Mouse (Mus musculus) thymus, adult 18-20 months (tissue): ENCODE results near the gene Tmem141.
A peak's percentile ranks its signal among the peaks of the same experiment; 100 is the strongest.

Experiments
- DNase-seq, 2 experiments: peaks; one replicate each; pipeline ENCODE4 v3.0.0; 2022; ENCODE audit warnings: mixed read lengths in 2 of 2

Gene Tmem141

DNA sequence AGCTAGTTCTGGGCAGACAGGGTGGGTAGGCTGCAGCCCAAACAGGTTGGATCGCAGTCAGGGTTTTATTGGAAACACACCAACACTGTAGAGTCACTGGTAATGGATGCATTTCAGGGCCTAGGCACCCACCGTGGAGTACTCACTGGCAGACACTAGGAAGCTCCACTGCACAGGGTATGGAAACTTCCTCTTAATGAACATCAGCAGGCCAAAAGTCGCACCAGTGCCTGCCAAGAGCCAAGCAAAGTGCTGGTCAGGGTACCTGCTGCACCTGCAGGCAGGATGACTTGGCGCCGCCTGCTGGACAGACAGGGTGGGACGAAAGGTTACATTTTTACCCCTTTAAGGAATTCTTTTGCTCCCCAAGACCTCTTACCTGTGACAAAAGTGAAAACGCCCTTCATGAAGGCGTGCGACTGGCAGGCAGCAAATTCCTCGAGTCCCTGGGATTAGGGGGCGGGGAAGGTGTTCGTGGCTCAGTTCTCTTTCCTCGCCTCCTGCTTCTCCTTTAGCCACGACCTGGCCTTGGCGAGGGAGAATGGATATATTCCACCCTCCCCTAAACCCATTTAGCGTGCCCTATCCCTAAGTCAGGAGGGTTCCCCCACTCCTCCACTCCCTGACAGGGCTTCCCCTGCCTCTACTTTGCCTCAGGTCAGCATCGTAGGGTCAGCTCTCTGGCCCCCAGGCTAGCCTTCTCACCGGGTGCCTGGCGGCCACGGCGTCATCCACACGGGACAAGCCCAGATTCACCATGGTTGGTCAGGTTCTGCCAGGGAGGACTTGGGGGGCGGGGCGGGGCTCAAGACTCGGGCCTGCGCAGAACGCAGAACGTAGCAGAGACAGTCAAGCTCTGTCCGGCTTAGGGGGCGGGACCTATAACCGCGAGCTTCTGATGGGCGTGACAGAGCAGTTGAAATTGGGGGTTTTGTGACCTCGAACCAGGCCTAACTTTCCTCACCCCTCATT is at the start of gene Tmem141:
Tmem141 (minus strand) TSS at position 777 of the 972 bp plus-strand sequence.
- DNase-seq: peak; percentile 26 to 27

DNA sequence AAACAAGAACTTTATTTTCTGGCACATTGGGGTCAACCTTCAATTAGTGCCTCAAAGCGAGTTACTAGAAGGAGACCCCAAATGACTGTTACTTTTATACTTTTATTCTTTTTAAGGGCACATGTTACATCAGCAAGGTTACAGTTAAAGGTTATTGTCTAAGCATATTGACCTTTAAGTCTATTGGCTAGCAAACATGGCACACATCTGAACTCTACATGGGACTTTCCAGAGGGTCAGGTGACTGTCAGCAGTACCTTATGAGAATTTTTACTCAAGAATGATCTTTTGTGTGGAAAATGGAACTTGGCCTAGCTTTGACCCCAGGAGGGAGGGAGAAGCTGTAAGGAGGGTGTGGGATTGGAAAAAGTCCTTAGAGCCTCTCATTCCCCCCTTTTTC is 44.7 kb upstream of the Tmem141 start:
- DNase-seq: no peak

DNA sequence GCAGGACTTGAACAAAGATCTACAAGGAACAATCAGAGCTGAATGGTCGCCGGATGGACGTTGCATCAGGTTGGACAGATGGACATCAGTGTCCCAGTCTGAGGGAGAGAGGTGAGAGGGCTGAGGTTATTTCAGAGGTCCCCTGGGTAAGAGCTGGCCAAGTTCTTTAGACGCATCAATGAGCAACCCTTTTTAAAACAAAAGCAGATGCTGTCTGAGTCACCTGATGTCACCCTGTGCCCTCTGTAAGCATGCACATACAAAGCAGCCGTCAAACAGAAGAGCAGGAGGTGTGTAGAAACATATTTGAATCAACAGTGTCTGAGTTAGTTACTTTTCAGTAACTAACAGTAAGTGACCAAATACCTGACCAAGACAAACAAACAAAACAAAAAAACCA is 42.3 kb upstream of the Tmem141 start:
- DNase-seq: no peak

DNA sequence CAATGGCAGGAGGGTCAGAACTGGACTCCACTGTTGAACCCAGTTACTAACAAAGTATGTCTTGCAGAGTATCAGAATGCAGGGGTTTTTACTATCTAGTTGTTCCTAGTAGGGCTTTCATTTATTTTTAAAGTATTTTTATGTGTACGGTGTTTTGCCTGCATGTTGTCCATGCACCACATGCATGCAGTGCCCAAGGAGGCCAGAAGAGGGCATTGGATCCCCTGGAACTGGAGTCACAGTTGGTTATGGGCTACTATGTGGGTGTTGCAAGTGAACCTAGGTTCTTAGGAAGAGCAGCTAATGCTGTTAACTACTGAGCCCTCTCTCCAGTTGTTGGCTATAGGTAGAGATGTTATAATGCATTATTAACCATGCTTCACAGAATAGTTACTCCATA is 41.7 kb upstream of the Tmem141 start:
- DNase-seq: peak in 1 of 2 experiments; percentile 44

DNA sequence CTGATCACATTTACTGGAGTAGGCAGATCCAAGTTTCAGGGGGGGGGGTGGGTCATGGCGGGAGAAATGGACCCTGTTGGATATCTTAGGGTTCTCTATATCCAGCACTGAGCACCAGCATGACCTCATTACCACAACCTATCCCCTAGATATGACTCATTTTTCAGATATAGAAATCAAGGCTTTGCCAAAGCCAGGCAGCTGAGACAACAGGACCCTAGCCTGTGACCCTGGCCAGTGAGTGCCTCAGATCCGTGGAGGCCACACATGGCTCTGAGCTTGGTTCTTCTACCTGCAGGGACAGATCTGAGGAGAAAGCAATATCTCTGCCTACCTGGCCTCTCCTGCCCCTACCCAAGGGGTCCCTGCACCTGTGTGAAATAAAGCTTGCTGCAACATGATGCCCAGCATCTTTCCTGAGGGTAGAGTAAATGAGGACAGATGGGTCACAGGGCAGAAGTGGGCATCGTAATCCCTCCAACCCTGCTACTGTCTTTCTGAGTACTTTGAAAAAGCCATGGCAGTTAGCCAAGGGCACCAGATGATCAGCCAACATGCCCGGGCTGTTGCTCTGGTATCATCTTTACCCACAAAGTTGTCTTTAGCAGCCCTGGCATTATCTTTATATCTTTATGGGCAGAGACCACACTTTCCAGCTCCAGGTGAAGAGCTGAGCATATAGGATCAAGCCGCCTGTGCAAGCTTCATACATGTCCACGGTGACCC is 39.6 kb upstream of the Tmem141 start:
- DNase-seq: no peak

DNA sequence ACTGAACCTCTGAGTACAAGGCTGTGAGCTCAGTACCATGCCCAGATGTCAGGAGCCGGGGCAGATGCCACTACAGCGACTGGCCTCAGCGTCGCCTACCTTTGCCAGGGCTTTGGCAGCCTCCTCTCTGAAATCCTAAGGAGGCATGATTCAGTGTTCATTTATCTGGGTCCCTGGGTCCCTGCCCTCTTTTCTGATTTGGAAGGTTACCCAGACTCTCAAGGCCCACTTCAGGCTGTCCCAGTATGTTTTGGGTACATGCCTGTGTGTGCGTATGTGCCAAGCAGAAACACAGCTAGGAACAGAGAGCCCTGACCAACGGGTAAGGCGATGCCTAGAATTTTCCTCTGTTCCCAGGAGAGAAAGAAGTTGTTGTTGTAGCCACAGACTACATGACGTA is 38.5 kb upstream of the Tmem141 start:
- DNase-seq: no peak

DNA sequence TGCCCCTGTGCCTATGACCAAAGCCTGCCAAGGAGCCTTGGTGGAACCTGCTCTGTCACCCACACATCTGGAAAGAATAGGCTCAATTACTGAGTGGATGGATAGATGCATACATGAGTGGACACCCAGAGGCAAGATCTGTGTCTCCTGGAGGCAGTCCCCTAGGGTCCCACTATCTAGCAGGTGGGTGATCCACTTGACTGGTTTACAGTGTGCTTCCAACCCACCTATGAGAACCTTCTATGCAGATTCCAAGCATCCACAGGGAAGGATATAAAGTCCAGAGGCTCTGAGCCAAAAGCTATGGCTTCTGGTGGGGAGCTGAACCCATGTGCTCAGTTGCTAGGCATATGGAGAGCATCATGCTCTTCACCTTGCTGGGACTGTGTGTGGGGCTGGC is 35.8 kb upstream of the Tmem141 start, which contains the start of gene Lcn5:
Lcn5 (plus strand) TSS at position 301 of the 400 bp plus-strand sequence.
- no peak for DNase-seq

DNA sequence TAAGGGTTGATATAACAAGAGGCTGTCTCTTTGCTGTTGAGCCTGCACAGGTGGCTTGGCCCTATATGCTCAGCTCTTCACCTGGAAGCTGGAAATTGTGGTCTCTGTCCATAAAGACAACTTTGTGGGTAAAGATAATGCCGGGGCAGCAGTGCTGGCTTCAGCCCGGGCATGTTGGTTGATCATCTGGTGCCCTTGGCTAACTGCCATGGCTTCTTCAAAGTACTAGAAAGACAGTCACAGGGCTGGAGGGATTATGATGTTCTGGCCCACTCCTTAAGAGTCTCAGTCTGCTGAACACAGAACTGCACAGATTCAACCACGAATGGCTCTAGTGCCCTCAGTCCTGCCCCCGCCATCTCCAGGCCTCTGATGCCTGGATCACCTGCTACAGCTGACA is 35.4 kb upstream of the Tmem141 start:
- DNase-seq: no peak

DNA sequence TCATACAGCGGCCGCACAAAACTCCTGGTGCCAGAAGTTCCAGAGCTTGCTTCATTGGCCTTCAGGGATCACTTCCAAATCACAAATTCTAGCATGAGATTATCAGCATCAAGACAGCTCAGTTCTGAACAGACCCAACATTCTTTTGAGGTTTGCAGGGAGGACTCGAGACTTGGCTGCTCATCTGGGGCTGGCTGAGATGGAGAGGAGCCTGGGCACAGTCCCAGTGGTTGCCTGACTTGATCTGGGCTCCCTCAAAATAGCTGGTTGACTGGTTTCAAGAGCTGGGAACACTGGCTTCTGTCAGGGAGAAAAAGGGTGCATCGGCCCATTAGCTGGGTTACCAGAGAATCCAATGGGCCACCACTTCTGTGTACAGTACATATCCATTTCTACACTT is 34.9 kb upstream of the Tmem141 start:
- no peak for DNase-seq

DNA sequence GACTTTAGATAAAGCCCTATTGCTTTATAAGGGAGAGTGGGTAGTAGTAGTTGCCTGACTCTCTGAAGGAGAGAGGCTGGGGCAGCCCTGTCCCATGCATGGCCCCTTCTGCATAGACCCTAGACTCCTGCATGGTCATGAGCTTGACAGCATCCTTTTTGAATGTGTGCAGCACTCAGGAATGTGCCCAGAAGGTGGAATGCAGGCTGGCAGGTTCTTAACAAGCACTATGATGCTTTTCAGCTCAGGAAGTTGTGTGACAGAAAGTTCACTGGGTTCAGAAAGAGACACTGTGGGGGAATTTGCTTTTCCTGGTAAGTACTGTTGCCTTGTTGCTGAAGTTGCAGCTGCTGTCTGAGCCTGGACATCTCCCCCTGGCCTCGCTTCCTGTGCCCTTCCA is 32.7 kb upstream of the Tmem141 start:
- DNase-seq: no peak

DNA sequence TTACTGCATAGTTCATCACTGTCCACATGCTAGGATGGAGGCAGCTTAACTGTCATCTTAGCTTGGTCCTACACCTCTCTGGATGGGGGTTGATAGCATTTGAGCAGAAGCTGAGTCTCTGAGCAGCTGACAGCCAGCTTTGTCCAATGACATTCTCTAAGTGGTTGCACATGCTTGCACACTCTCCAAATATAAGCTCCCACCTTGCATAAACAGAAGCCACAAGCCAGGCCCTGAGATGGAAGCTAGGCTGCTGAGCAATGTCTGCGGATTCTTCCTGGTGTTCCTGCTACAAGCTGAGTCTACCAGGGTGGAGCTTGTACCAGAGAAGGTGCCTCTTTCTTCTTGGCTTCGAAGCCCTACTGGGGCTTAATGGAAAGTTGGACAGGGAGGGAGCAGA is 31.1 kb upstream of the Tmem141 start, which contains the start of gene Lcn8:
Lcn8 (plus strand) TSS at position 219 of the 400 bp plus-strand sequence.
- no peak for DNase-seq

DNA sequence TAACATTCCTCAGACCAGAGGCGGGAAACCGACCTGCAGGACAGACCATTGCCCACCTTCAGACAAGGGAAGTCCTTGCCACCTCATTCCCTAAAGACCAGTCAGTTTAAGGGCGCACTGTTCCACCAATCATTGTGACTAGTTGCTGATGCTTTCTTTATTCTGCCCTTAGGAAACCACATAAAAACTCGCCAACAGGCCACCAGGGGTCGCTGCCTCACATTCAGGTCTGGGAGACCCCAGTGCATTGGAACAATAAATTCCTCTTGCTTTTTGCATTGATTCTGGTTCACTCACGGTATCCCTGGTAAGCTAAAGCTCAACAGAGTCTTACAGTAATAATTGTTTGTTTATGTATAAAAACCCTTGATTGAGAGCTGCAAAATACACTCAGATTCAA is 18.1 kb upstream of the Tmem141 start:
- DNase-seq: no peak

DNA sequence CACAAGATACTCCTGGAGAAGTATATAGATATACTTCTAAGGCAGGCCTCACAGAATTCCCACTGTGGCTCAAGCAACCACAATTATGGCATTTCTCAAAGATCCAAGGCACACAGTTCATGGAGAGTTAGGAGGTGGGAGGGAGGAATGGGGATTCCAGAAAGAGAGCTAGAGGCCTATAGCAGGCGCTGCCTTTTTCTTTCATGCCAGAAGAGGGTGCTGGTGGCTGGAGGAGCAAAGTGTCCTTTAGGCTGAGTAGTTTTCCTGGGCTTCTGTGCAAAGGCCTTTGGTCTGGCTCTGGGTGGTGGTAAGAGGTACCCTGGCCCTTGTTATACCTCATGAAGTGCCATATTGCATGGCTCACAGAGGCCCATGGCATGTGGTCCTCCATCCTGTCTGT is 12.2 kb upstream of the Tmem141 start:
- no peak for DNase-seq

DNA sequence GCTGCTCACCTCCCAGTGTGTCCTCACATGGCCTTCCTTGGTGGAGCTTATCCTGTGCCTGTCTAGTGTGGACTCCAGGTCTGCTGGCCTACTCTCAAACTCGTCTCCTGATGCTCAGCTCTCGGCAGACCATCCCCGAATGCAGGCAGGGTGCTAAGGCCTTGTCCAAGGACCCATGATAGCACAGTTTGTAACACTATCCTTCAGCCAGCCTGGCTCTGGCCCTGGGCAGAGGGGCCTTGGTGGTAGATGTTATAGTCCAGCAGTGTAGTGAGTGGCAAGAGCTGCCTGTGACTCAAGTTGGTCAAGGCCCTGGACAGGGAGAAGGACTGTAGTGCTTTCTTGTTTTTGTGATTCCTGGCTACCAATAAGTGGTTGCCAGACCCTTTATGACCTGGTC is 11.8 kb upstream of the Tmem141 start:
- DNase-seq: no peak

DNA sequence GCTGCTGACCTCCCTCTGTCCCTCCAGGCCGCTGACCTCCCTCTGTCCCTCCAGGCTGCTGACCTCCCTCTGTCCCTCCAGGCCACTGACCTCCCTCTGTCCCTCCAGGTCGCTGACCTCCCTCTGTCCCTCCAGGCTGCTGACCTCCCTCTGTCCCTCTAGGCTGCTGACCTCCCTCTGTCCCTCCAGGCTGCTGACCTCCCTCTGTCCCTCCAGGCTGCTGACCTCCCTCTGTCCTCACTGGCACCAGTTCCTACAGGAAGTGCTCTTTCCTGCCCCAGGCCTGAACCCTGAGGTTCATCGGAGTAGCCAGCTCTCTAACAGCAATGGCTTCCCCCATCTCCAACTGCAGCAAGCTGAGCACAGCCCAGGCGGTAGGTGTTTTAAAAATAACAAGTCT is 6.9 kb upstream of the Tmem141 start:
- DNase-seq: no peak

DNA sequence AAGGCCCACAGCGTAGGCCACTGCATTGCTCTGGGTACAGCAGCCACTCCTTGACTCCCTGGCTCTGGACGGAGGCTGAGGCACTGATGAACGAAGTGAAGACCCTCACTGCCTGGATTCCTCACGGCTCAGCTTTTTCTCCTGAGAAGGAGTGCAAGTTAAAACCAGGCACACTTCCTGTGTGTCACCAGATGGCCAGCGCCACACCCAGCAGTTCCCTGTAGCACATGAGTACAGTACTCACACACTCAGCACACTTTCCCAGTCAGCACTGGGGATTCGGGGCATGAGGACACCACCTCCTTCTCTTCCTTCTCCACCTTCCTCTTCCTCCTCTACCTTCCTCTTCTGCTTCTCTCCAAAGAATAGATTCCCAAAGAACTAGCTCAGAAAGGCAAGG is 6.0 kb upstream of the Tmem141 start, which contains the start of gene Fcna:
Fcna (minus strand) TSS at position 220 of the 400 bp plus-strand sequence.
- no peak for DNase-seq

DNA sequence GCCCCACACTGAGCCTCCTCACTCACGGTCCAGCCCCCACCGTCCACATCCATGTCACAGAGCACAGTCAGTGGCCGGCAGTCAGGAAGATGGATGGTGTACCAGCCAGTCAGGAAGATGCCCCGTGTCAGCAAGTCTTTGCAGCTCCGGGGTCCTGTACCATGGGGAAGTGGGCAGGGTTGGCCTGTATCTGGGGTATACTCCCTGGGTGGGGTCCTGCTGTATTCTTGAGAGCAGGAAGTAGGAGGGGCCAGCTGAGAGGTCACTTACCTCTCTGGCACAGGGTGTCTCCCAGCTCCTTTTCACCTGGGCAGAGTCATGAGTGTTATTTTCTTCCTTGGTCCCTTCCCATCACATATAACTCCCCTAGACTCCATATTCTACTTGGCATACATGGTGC is 4.2 kb upstream of the Tmem141 start:
- DNase-seq: no peak

DNA sequence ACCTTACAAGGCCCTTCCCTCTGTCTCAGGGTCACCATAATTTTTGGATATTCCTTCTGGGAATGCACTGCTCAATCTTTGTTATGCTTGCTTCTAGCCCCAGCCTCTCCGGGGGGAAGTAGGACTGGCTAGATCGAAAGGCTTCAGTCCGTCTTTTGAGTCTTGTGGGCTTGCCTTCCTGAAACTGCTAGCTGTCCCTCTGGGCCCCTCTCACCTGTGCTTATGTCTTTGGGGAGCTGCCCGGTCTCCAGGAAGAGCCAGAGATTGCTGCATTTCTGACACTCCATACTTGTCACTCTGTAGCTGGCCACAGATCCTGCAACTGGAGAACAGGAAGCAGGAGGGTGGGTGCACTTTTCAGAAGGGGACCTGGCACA is 965 bp downstream of the Tmem141 start:
- DNase-seq: no peak

DNA sequence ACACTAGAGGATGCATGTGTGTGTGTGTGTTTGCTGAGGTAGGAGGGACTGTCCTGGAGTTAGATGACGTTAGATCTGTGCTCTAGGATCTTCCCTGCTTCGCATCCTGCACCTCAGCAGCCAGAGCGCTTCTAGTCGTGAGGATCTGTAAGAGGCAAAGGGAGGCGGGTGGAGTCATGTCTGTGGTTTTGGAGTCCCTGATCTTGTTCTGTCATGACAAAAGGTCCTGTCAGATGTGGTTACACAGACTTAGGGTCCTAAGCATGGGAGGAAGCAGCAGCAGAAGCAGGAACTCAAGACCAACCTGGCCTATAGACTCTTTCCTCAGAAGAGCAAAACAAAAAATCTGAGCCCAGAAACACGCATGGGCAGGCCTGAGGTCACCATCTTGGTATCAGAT is 1.4 kb downstream of the Tmem141 start:
- DNase-seq: no peak

DNA sequence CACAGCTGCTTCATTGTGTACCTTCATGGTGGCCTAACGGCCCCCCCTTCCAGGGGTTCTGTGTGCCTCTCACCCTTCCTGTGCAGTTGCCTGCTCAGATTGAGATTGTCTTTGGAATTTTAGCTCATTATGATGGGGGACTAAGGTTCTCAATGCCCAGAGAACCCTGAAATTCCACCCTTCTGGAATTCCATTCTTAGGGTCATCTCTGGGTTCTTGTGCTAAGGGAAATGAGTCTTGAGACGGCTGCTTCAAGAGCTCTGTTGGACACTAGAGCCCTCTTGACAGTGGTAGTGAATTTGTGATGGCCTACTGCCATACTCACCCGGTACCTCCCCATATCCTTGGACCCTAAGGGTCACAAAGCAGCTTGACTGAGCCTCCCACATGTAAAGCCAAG is 4.2 kb downstream of the Tmem141 start, which contains the start of gene Ccdc183:
Ccdc183 (minus strand) TSS at position 101 of the 400 bp plus-strand sequence.
- DNase-seq: no peak

DNA sequence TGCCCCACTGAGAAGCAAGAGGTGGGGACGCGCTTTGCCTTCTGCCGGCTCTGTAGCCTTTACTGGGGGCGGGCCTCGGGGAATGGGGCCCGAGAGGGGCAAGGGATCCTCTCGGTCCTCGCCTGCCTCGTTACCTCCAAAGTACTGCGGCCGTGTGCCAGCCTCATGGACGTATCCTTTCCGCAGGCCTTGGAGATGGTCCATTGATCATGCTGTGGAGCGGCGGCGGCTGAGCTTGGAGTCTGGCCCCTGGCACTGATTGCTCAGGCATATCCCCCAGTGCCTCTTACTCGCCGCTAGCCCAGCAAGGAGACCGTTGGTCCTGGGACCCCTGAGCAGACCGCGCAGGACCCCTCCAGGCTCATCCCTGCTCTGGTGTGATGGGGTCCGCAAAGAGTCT is 5.4 kb downstream of the Tmem141 start:
- no peak for DNase-seq

DNA sequence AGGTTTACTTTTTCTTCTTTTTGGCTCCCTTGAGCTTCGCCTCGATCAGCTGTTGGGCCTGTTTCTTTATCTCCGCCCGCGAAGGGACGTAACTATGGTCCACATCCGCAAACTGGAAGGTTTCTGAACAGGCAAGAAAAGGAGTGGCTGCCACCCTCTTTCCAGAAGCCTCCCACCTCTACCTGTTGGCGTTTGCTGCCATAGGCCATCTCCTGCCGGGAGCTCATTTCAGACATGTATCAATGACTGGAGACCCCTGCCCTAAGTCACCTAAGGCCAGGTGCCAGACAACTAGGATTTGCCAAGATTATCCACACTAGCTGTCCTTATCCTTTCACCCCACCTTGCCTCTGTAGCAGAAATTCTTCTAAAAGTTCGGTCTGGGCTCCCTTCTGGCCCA is 13.1 kb downstream of the Tmem141 start:
- no peak for DNase-seq

DNA sequence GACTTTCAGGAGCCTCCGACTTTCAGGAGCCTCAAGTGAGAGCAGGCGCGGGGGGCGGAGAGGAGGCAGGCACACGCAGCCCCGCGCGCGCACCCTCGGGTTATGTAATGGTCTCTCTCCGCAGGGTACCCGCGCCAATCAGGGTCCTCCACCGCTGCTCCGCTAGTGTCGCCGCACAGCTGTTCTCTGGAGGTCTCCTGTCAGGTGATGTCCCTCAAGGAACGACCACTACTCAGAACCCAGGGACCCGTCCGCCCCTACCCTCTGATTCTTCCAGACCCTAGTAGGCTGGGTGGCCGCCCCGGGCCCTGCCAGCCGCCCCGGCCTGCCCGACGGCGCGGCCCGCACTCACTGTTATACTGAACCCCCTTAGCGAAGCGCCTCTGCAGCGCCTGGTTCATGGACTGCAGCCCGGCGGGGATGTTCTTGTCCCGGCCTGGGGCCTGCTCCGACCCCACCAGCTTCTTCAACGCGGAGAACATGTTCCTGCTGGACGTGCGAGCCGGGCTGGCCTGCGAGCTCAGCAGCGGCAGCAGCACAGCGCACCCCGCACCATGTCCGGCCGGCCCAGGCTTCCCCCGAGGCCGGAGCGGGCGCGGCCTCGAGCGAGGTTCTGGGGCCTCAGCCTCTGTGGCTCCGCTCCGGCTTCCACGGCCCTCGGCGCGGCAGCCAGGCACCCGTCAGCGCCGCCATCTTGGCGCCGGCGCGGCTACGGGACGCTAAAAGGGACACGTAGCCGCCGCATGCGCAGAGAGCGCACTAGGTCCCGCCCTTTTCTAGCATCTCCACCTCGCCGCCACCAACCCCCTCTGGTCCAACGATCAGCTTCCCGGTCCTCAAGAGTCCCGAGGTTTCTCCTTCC is 13.8 kb downstream of the Tmem141 start, which contains the start of gene Rabl6:
Rabl6 (minus strand) TSS at position 761 of the 862 bp plus-strand sequence.
- peak; percentile 75 to 76 for DNase-seq
